Mouse (Mus musculus) embryo, embryonic 10 days (tissue): Measurements from ENCODE around the gene Trim14.

Experiments
- DNase-seq: peaks from one replicate; pipeline ENCODE4 v3.0.0-alpha.2; 2015; ENCODE audit warnings: low spot score

The Trim14 gene

DNA sequence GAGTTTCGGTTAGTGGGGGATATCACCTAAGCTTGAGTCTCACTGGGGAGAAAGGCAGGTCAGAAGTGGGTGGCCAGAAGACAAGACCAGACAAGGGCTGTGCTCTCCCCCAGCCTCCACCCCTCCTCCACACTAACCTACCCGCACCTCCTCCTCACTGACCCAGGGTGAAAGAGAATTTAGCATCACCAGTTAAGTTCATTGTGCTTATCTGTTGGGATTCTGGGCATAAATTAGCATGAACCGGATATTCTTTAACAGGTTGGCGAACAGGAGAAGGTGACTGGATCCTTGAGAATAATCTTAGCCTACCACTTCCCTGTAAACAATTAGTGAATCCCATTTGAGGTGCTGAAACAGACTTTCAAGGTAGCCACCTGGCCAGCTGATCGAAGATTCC, 60.8 kb downstream of the Trim14 start:
- no peak for DNase-seq

DNA sequence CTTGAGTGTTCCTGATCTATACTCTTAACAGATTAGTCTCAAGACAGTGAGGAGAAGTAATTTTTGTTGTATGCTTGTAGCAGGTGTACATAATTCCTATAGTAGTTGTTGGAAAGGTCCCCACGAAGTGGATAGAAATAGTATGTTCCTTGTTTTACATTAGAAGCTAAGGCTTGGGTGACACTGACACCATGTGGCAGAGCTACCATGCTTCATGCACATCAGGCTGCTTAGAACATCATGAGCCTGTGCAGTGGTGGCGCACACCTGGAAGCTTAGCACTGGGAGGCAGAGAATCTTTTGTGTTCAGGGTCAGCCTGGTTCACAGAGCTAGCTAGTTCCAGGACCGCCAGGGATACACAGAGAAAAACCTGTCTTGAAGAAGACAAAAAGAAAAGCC, 70.2 kb downstream of the Trim14 start:
- DNase-seq = no peak

DNA sequence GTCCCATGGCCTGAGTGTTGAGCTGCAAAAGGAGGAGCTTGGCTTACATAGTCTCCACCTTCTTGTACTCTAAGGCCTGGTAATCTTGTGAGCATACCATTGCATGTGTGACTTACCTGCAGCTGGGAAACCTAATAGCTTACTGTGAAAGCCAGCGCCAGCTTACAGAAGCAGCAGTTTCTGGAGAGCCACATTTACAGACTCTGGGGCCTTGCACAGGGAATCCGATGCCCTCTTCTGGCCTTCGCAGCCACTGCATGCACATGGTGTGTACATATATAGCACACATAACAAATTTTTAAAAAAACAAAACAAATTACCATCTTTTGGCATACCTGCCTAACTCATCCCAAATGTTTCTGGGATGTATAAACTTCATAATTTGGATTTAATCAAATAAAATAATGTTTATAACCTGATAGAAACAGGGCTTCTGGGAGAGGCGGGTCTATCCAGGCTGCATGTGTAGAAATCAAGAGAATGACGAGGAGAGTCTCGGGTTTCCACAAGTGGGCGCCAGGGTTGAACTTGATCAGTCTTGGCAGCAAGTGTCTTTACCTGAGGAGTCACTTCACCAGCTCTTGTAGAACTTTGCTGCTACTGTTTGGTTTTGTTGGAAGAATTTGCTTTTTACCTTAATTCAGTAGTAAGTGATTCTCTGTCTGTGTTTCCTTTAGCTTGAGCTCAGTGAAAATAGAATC, 72.7 kb downstream of the Trim14 start:
- peak; percentile 58 for DNase-seq

DNA sequence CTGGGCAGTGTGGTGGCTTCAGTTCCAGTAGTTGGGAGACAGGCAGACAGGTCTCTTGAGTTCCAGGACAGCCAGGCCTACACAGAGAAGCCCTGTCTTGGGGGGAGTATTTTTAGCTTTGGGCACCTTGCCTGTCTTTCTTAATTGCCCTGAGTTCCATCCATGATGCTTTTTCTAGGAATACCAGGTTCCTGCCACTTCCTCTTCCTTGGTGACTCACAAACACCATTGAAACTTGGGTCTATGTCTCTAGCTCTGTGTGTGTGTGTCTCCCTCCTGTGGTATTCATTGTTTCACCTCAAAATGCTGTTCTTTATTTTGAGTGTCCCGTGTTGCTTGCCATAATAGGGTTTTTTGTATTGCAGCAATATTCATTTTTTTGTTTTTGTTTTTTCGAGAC, 77.5 kb downstream of the Trim14 start:
- DNase-seq = no peak

DNA sequence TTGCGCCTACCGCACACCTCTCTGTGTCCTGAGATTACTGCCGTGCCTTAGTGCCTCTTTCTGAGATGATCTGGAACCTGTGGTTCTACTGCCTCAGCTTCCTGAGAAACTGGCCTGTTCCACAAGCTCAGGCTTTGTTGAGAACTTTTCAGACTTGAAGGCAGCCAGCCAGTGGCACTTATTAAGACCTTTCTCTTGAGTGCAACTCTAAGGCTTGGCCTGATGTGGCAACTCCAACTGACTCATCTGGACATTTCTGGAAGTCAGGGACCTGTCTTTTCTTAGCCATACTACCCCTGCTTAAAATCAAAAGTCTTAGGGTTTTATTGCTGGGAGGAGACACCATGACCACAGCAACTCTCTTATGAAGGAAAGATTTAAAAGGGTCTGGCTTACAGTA, 78.8 kb downstream of the Trim14 start:
- DNase-seq = no peak

DNA sequence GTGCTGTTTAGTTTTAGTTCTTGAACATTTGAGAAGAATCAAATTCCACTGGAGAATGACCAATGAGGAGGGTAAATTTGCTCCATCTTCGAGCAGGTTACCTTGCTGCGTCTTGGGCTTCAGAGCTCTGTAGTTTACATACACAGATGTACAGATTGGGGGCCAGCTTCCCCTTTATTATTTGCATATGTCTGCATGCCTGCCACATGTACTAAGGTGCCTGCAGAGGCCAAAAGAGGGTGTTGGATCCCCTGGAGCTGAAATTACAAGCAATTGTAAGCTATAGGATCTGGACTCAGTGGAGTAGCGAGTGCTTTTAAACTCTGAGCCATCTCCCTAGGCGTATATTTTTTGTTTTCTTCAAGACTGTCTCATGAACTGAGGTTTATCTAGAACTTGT, 79.2 kb downstream of the Trim14 start:
- no peak for DNase-seq

DNA sequence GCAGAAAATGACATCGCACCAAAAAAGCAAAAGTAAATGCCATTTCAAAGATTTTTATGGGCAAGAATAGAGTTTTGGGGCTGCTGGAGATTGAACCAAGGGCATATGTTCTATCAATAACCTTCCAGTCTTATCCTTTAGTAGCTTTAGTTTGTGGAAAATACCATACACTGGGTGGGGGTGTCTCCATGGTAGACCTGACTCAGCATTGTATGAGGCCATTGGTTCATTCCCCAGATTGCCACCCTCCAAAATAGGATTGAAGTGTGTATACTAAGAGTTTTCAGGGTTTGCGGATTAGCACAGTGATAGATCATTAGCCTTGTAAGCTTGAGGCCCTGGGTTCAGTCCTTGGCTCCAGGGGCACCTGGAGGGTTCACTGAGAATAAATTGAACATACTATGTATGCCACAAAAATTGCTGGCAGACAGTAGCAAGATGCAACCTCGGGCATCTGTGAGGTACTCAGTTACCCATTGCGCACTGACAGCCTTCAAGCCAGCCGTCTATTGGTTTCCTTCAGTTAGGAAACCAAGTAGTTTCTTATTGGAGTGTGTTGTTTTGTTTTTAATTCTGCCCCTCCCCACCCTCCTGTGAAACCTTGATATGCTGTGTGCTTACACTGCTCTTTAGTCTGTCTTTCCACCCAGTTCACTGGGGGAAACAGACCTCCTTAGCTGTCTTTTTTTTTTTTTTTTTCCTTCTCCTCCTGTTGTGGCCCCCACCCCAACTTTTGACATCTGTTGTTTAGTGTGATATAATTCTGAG, 81.7 kb downstream of the Trim14 start:
- no peak for DNase-seq

DNA sequence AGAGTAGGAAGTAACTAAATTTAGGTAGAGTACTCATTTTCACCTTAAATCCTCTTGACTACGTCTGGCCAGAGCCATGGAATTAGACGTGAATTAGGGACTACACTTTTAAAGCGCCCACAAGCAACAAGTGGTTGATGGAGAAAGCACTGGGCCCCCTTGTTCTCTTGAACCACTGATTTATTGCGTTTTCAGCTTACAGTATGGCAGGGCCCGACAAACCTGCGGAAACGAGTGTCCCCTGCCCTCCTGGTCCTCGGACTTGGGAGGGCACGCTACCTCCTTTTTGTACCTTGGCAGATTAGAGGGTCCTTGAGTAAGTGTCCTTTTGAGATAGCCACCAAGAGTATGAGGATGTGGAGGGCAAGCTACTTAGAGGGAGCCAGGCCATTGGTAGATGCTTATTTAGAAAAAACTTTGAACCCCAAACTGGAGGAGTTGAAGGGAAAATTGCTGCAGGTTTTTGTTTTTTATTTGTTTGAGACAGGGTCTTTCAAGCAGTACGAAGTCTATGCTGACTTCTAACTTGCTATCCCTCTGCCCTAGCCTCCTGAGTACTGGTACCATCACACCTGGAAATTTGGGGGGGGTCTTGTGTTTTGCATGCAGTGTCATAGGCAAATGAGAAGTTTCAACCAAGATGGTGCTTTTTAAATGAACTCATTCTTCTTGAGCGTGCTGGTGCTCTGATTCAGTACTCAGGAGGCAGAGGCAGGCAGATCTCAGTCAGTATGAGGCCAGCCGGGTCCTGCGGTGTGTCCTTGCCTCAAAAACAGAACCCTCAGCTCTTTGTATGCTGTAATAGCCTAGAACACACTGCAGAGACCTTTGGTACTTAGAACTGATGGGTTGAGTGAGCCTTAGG, 82.9 kb downstream of the Trim14 start:
- DNase-seq = no peak

DNA sequence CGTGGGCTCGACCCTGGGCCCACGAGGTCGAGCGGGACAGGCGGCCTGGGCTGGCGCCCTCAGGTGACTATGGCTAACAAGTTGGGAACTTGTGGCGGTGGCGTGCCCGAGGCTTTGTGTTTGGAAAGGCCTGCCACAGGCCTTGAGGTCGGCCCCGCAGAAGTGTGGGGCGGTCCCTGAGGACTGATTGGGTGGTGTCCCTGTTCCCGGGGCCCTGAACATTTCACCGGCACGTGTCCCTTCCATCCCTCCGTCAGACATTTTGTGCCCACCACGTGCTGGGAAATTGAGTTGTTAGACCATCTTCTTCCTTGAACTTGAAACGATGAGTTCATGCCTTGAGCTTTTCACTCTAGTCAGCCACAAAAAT, 83.5 kb downstream of the Trim14 start:
- peak; percentile 82 for DNase-seq

DNA sequence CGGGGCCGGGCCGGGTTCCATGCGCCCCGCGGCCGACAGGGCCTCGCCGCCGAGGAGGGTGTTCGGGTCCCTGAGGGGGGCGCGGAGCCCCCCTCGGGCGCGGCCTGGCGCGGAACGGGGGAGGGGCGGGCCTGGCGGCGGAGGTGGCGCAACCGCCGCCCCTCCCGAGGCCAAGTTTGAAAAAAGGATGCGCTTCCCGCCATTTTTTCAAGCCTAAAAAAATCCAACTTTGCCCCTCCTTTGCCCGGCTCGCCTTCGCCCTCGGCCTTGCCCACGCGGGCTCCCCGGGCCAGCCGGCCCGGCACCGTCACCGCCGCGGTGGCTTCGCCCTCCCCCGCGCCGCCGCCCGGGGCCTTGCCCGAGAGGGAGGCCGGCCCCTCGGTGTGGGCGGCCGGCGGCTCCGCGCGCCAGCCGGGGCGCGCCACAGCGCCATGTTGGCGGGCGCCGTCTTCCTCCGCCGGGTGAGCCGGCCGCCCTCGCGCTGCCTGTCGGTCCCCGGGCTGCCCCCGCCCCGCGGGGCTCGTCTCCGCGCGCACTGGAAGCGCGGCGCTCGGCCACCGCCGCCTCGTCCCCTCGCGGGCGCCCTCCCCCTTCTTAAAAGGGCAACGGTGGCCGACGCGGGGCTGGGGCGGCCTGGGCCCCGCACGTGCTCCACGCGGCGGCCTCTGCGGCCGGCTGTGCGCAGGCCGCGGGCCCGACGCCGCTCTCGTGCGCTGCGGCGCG, 84.0 kb downstream of the Trim14 start:
- peak; percentile 66 for DNase-seq

DNA sequence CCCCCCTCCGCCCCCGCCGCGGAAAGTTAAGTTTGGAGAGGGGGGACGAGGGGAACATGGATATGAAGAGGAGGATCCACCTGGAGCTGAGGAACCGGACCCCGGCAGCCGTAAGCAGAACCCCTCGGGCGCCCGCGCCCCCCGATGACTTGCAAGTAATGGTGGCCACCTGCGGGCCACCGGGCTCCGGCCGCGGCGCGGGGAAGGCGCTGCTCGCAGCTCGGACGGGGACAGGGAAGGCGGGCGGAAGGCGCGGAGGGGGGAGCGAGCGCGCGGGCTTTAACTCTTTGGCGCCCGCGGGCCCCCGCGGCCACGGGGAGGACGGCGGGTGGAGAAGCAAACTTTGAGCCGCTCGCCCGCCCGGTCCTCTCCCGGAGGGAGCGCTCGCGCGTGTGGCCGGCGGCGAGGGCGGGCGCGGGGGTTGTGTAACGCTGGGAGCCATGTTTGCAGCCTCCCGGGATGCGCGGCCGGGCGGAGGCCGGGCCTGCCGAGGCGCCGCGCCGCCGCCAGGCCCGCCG, 84.6 kb downstream of the Trim14 start:
- DNase-seq = peak; percentile 35

DNA sequence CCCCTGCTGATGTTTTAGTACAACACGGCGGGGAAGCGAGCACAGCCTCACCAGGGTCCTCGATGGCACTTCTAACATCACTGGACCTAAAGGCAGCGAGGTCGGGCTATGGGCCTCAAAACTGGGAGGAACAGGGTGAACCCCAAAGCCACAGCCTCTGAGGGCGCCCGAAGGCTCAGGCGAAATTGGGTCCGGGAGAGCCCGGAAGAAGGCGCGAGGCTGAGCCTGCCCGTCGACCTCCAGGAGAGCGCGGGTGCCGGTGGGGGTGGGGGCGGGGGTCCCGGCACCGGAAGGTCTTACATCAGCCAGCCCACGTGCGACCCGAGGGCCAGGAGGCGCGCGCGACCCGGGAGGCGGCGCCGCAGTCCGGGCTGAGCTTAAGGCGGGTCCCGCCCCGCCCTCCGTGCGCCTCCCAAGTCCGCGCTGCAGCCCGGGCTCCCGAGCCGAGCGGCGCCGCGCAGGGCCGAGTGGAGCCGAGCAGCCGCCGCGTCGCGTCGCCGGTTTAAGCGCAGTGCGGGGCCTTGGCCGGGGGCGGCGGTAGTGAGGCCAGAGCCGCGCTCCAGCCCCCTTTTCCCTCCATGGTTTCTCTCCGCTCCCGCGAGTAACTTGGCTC, 85.3 kb downstream of the Trim14 start, which contains the start of gene Anp32b:
Anp32b (plus strand) TSS at position 384 of the 613 bp plus-strand sequence.
- peak; percentile 96 for DNase-seq

DNA sequence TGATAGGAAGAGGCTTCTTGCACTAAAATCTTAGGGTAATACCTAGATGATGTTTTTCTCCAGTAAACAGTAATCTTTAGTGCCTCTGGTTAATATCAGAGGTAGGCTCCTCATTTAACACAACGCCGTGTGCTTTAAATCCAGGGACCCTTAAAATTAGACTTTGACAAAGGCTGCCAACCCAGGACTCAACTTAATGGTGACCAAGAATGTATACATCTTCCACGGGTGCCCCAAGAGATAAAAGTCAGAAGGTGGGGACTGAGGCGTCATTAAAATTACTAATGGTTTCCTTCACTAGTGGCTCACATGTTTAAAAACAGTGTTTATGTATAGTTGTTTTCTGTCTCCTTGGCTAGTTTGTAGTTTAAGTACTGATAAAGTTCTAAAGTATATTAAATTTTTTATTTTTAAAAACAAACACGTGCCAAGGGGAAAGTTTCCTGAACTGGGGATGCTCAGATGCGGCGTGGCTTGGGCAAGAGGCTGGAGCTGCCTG, 85.9 kb downstream of the Trim14 start:
- DNase-seq = no peak

DNA sequence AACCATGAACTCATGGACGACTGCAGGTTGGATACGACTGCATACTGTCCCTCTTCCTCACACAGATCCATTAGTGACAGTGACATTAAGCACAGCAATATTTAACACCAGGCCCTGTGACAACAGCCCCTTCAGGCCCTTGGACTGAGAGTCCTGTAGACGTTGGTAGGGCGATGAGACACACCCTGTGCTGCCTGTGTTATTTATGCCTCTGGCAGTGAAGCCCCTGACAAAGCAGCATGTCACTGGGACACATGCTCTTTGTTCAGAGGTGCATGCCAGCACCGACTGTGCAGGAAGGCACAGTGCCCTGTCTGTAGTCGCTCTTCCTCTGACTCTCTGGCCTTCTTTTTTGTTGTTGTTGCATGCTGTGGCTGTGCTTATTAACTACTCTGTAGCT, 87.1 kb downstream of the Trim14 start:
- DNase-seq = peak; percentile 29

DNA sequence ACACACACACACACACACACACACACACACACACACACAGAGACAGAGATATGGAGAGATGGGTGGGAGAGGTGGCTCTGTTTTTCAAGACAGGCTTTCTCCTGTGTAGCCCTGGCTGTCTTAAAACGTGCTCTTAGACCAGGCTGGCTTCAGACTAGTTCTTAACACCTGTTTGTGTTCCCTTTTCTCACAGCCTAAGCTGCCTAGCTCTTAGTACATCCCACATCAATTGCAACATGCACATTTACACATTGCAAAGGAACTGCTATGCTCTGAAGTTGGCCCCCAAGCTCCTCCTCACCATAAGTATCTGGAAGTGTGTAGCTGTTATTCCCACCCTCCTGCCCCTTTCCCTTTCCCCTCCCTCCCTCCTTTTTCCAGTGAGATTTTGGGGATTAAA, 88.5 kb downstream of the Trim14 start:
- DNase-seq = no peak

DNA sequence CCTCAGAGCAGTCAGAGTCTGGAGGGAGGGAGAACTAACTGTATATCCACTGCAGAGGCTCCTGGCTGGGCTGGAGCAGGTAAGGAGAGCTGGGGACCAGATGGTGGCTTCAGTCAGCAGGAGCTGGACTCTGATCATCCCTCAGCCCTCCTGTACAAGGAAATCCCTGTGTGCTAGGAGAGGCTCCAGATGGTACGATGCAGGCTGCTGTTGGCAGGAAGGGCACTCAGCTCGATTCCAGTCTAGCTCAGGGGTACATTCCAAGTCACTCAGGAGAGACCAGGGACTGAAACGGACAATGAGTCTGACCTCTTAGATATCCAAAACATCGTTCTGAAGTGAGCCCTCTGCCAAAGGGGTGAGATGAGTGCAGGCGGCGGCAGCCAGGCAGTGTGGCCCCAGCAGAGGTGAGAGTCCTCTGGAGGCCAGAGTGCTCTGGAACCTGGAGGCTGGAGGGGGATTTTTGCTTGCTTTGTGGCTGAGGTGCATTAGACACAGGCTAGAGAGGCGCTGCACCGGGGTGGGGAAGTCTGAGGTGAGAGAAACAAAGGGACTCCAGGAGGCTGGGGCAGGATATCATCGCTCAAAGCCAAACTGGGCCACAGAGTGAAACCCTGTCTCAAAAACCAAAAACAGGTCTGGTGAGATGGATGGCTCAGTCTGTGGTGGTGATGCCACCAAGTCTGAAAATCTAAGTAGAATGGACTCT, 90.5 kb downstream of the Trim14 start:
- DNase-seq = no peak
